Mouse (Mus musculus): ENCODE data around the gene Rhou. TPM values are rescaled to one million over a fixed set of nuclear protein-coding genes. Genes with fewer than 3 reads are reported as not detected.

Rhou gene
- polyA plus RNA-seq, 1 experiment from 2014 or later = 7.7 TPM

DNA sequence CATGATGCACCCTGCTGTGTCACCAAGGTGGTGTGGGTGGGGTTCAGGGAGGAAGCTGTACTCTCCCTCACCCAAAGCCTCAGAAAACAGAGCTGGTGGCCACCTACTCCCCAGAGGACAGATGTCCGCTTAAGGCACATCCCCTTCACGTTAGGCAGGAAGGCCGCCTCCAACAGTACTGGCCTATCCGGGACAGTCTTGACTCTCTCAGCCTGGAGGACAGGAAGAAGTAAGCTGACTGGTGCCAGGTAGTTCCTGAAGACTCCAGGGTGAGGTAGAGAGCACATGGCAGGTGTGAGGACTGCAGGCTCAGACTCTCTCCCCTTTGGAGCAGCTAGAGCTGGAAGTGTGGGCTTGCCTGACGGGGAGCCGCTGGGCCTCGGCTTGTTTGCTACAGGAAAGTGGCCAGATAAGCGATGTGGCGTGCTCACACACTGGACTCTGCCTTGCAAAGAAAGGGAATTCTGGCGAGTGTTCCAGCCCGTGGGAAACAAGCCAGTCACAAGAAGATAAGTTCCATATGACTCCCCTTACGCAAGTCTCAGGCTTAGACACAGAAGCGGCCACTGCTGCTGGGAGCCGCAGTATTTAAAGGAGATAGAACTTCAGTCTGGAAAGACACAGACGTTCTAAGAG is 48.3 kb downstream of the Rhou start:
- Histone ChIP-seq H3K36me3 (no peaks in the 10 kb centered on the region), H3K4me2 (replicated peaks) (no peak overlapping the region), H3K27ac (no peak overlapping the region)

DNA sequence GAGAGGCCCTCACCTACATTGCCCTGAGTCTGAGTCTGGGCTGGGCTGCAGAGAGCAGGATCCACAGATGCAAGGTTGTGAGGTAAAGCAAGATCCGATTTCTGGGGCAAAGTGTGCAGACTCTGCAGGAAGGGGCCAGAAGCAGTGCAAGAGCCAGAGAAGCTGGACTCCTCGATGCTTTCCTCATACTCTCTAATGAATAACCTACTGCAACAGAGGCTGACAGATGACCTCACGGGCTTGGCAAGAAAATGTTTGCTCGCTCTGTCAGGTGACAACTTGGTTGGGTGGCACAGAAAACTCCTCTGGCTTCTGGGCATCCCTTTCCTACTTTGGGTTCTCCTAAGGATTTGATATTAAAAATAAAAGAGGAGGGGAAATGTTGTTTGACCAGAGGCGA is 51.6 kb downstream of the Rhou start:
- peaks cover 25% of the 10 kb centered on the region for H3K4me1 ChIP-seq
- H3K27me3 ChIP-seq = no peaks in the 10 kb centered on the region
- ATAC-seq (ENCODE audit: low FRiP score, low read depth) = no peak
- no peak overlapping the region; the same call in 1 of the 2 replicates for H3K9ac ChIP-seq
- H3K36me3 ChIP-seq = no peaks in the 10 kb centered on the region
- 71% methylated on average over 5 of the region's 5 CpGs for WGBS
- H3K4me3 ChIP-seq = no peak overlapping the region
- no peak overlapping the region for H3K27ac ChIP-seq
- H3K9me3 ChIP-seq = no peaks in the 10 kb centered on the region
- no peak overlapping the region for H3K4me2 ChIP-seq (replicated peaks)

More for the DNA sequence above, 48.3 kb downstream of the Rhou start:
- ATAC-seq (ENCODE audit: low FRiP score, low read depth) = no peak
- no peaks in the 10 kb centered on the region for H3K9me3 ChIP-seq
- H3K4me1 ChIP-seq = peaks cover 34% of the 10 kb centered on the region
- H3K4me3 ChIP-seq = no peak overlapping the region
- WGBS = 59% methylated on average over 15 of the region's 15 CpGs
- no peak overlapping the region for H3K9ac ChIP-seq
- no peaks in the 10 kb centered on the region for H3K27me3 ChIP-seq

DNA sequence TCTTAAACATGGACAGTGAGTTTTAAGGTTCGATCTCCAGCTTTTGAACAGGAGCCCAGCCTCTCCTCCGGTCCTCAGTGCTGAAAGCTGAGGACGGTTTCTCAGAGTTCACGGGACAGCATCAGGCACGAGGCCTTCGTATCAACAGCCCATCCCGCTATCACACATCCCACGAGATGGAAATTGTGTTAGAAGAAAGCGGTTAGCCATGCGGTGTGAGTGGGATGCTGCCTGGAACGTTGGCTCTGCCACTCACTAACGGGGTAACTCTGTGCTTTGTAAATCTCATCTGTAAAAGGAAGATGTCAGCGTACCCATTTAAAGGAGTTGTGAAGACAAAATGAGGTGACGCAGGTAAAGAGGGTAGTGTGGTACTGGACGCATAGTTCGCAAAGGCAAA is 53.4 kb downstream of the Rhou start:
- no peak overlapping the region for H3K4me3 ChIP-seq
- H3K36me3 ChIP-seq = no peaks in the 10 kb centered on the region
- no peak for ATAC-seq (ENCODE audit: low FRiP score, low read depth)
- 90% methylated on average over 16 of the region's 16 CpGs for WGBS
- H3K27ac ChIP-seq = no peak overlapping the region
- H3K9me3 ChIP-seq = no peaks in the 10 kb centered on the region
- H3K4me1 ChIP-seq = peaks cover 15% of the 10 kb centered on the region; the same call in 1 of the 2 replicates
- H3K27me3 ChIP-seq = no peaks in the 10 kb centered on the region
- no peak overlapping the region for H3K9ac ChIP-seq
- H3K4me2 ChIP-seq (replicated peaks) = no peak overlapping the region

DNA sequence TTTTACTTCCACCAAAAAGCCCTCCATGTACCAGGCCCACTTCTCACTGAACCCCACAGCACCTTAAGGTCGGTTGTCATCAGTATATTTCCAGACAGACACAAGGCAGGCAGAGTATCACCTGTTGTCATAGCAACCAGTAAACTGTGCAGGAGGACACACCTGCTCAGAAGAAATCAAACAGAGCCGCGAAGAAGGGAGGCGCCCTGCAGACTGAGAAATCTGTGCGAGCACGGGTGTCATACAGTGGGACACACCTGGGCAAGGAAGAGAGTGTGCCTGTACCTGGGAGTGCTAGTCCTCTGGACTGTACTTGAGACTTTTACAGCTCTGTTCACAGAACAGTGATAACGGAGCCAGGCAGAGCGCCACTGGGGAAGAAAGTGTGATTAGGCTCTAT is 55.0 kb downstream of the Rhou start:
- H3K36me3 ChIP-seq = no peaks in the 10 kb centered on the region
- no peak overlapping the region for H3K9ac ChIP-seq
- no peak for ATAC-seq (ENCODE audit: low FRiP score, low read depth)
- H3K27ac ChIP-seq = no peak overlapping the region
- 70% methylated on average over 8 of the region's 8 CpGs for WGBS
- H3K4me2 ChIP-seq (replicated peaks) = no peak overlapping the region
- H3K27me3 ChIP-seq = no peaks in the 10 kb centered on the region
- peaks cover 11% of the 10 kb centered on the region; the same call in 1 of the 2 replicates for H3K4me1 ChIP-seq
- H3K9me3 ChIP-seq = no peaks in the 10 kb centered on the region
- no peak overlapping the region for H3K4me3 ChIP-seq

DNA sequence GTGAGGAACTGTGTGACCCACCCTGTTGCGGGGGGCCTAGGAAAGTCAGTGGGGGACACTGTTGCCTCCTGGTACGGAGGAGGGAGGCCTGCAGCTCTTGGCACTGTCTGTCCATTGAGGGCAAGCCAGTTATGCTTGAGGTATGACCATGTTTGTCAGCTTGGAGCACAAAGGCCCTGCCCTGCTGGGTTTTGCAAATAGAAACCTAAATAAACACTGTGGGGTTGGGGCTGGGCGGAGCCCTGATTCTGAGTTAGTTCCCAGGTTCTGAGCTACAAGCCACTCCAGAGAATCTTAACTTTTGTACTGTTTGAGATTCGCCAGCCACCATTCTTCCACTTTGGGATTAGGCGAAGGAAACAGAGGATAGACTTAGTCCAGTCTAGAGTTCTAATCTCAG is 56.6 kb downstream of the Rhou start:
- 90% methylated on average over 5 of the region's 5 CpGs for WGBS
- peaks cover 13% of the 10 kb centered on the region for H3K4me1 ChIP-seq
- H3K27ac ChIP-seq = no peak overlapping the region
- no peak overlapping the region for H3K4me3 ChIP-seq
- H3K9ac ChIP-seq = no peak overlapping the region
- ATAC-seq (ENCODE audit: low FRiP score, low read depth) = no peak
- H3K27me3 ChIP-seq = no peaks in the 10 kb centered on the region
- H3K9me3 ChIP-seq = no peaks in the 10 kb centered on the region
- H3K4me2 ChIP-seq (replicated peaks) = no peak overlapping the region
- H3K36me3 ChIP-seq = no peaks in the 10 kb centered on the region

Other genes starting within 250 kb of the Rhou start
- 0.05 TPM in 1 of 2 replicates, not detected in the other for gene Mc1r, start 246.8 kb upstream of the Rhou start, polyA plus RNA-seq (2015; fragmentation: Nextera tagmentation; extraction: Ambion mirVana)
- gene Tubb3, start 242.5 kb upstream of the Rhou start, polyA plus RNA-seq (2015; fragmentation: Nextera tagmentation; extraction: Ambion mirVana) = 6.9 and 9.4 TPM in 2 replicates
- gene Def8, start 230.4 kb upstream of the Rhou start, polyA plus RNA-seq (2015; fragmentation: Nextera tagmentation; extraction: Ambion mirVana) = 38.3 and 41.7 TPM in 2 replicates
- 58.6 and 66.3 TPM in 2 replicates for gene Afg3l1, start 176.0 kb upstream of the Rhou start, polyA plus RNA-seq (2015; fragmentation: Nextera tagmentation; extraction: Ambion mirVana)
- gene Dbndd1, start 138.5 kb upstream of the Rhou start, polyA plus RNA-seq (2015; fragmentation: Nextera tagmentation; extraction: Ambion mirVana) = 12.8 and 13.4 TPM in 2 replicates
- gene Gas8, start 135.1 kb upstream of the Rhou start, polyA plus RNA-seq (2015; fragmentation: Nextera tagmentation; extraction: Ambion mirVana) = 35.7 and 37.7 TPM in 2 replicates
- gene Rab4a, start 152.1 kb downstream of the Rhou start, polyA plus RNA-seq (2015; fragmentation: Nextera tagmentation; extraction: Ambion mirVana) = 47.5 and 49.9 TPM in 2 replicates
- gene Ccsap, start 206.3 kb downstream of the Rhou start, polyA plus RNA-seq (2015; fragmentation: Nextera tagmentation; extraction: Ambion mirVana) = 3.1 and 3.6 TPM in 2 replicates
- 396 and 411 TPM in 2 replicates for gene Acta1, start 240.8 kb downstream of the Rhou start, polyA plus RNA-seq (2015; fragmentation: Nextera tagmentation; extraction: Ambion mirVana)